Mouse (Mus musculus): Measurements from ENCODE around the gene Rhobtb1.

DNA sequence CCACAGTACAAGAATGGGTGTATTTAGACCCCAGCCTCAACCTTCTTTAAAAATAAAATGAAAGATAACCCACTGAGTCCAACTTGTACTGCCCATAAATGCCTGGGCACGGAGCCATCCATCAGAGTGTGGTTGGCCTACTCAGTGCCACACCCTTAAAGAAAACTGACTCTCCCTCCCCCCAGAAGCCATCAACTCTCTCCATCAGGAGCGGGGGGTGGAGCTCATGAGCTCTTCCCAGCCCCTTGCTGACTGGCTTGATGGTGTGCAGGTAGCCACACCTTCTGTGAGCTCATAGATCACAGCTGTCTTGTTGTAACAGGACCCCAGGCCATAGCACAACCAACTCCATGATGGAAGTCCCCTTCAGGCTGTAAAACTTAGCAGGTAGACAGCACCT, 6.2 kb downstream of the Rhobtb1 start:
- TF ChIP-seq CTCF (IDR thresholded peaks at IDR 0.05; ENCODE audit: extremely low read depth, insufficient read depth, insufficient read length, insufficient replicate concordance): no peak
- no peak for TF ChIP-seq POLR2A (IDR thresholded peaks at IDR 0.05; ENCODE audit: low read depth, low read length)
